Mouse (Mus musculus): Measurements from ENCODE around the gene Lama4.

Gene Lama4

DNA sequence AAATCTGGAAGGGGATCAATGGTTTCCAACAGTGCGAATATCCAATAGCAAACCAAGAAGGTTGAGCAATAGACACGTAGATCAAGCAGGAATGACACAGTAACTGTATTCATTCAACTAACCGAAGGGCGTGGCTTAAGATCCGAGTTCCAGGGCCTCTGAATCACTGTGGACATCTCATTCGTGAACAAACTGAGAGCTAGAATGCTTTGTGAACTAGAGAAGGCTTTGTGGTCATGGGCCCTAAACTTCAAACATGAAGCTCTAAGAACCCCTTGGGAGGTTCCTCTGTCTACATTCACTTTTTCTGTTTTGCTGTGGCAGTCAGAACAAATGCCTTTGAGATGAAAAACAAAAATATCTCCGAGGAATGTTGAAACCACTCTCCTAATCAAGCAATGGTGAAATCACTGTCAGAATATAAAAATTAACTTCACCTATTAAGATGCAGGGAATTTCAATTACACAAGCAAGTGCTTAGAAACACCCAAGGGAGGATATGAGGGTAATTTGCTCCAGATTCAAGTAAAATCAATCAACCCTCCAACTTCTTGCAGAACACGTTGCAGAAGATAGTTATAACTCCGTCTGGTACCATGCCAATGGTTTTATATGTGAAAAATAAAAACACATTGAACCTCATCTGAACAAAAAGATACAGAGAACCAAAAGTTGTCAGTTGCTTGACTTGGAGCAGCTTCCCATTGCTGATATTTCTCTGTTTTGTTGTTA, 29.6 kb downstream of the Lama4 start:
- DNase-seq (ENCODE audit: low spot score): no peak

DNA sequence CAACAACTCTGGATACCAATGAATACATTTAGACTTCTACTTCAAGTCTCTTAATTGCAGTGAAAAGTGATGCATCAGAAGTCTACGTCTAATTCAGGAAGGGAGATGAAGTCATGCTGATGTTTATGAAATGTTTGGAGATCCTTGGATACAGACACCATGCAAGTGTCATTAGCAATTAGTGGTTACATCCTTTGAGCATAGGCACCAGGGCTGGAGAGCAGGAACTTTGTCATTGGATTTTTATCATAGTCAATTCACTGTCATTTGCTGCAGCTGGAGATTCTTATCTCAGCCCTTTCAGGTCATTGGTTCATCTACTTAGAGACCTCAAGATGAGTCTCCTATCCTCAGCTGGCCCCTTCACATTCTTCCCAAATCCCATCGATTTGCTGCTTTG, 30.6 kb downstream of the Lama4 start:
- DNase-seq (ENCODE audit: low spot score): no peak

DNA sequence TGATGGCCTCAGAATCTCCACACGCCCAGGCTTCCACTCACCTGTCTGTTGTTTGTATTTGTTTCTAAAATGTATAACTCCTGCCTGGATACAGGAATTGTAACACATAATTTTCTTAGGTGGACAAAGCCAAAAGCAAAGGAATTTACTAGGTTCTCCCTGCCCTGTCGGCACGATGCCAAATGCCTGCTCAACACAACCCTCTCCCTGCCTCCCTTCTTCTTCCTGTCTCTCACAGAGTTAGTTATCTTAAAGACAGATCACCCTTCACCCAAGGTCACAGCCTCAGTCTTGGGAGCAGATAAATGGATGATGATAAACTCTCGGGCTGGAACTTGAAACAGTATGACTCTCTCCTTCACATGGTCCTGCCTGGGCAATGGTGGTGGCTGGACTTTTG, 35.6 kb downstream of the Lama4 start:
- no peak for DNase-seq (ENCODE audit: low spot score)

DNA sequence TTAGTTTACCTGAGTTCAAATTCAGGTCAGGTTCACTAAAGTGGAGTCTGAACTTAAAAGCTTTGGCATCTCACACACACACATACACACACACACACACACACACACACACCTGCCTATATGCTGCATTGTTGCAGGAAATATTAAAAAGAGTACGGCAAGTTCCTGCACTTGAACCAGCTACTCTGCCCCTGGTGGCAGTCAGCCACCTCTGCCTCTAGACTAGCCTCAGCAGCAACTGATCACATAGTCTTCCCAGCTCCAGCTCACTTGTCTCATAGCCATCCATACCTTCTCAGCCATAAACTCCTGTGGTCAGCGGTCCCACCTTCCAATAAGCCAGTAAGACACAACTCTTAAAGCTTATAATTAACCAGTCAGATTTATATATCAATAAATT, 37.2 kb downstream of the Lama4 start:
- no peak for DNase-seq (ENCODE audit: low spot score)

DNA sequence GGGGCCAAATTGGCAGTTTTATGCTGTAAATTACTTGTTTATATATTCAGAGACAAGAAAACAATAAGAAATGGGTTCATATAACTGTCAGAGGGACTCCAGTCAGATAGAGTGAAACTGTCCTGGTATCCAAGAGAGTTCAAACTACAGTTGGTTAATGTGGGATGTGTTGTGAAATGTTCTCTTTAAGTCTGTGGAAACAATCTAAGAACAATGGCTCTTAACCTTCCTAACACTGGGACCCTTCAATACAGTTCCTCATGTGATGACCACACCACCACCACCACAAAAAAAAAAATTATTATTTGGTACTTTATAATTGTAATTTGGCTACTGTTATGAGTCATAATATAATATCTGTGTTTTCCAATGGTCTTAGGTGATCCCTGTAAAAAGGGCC, 38.2 kb downstream of the Lama4 start:
- DNase-seq (ENCODE audit: low spot score): no peak

DNA sequence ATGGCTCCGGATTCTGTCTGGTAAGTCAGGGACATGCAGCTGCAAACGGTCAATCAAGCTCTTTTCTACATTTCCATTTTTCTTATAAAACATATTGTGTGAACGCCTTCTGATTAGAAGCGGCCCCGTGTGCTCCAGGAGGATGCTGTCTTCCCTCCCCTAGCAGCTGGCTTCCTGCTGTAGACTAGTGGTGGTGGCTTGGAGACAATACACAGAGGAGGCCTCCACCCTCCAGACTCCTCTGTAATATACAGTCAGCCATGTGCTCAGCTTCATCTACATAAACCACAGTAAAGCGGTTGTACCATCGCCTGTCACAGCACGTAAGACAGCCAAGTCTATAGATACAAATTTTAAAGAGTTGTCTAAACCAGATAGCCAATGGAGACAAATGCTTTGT, 40.2 kb downstream of the Lama4 start:
- no peak for DNase-seq (ENCODE audit: low spot score)

DNA sequence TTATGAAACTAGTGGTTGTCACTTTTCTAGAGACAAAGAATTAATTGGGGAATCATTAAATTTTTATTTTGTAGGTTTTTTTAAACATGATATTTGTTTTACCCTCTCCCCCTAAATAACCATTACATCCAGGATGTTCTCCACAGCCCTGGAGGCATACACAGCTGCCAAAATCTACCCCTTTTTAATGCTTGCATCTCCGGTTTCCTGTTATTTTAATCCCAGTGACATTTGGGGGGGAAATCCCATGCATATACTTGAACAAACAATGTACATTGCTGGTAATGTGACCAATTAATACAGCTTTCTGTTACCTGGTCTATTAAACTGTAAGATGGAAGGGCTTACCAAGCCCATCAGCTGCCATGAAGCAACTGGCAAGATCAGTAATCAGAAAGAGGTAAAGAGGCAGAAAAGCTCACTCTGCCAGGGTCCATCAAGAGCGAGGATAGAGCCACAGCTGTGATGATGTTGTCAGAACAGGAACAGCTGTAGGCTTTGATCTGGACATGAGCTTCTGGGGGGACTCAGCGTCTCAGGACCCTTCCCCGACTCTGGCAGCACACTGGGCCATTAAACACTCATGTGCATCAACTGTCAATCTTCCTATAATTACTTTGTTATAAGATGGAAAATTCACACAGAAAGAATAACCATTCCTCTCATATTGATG, 41.3 kb downstream of the Lama4 start:
- DNase-seq (ENCODE audit: low spot score): no peak

DNA sequence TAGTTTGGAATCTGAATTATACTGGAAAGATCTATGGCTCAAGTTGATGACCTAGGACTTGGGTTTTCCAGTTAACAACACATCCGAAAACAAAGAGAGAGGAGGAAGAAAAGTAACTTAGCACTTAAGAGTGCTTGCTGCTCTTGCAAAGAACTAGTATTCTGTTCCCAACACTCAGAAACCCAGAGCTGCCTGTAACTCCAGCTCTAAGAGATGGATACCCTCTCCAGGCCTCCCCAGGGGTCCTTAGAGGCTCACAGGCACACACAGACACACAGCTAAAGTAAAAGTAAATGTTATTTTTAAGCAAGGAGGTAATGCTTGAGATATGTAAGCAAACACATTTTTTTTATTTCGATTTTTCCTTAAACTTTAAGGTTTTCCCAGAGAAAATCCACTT, 49.5 kb downstream of the Lama4 start:
- no peak for DNase-seq (ENCODE audit: low spot score)

DNA sequence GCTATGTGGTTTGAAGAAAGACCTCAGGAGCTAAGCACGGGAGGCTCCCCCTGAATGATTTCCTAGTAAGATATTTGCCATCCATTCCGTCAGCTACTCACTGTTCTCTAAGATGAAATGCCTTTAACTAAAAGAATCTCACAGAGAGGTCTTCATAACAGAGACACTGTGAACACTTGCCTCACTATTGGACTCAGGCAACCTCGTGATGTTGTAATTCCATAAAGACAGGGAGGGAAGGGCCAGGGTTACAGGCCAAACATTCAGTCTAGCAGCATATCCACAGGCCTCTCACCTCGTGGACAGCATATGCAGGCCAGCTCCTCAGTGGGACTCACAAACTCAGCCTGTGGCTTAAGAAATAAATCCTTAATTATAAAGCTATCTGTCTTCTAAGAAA, 52.7 kb downstream of the Lama4 start:
- no peak for DNase-seq (ENCODE audit: low spot score)

DNA sequence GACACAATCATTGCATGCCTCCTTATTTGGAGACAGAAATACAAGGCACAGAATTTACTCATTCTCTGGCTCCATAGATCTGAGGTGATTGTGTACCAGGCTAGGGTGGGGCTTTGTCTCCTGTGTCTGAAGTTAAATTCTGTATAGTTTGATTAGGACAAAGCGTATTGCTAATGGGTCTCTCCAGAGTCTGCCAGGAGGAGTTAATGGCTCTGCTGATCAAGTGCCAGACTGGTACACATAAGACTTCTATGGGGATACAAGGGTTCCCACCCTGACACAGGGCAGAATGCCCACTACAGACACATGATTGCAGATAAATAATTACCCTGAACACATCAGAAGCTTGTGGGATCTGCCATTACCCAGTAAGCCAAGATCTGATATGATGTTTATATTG, 53.3 kb downstream of the Lama4 start:
- DNase-seq (ENCODE audit: low spot score): no peak

DNA sequence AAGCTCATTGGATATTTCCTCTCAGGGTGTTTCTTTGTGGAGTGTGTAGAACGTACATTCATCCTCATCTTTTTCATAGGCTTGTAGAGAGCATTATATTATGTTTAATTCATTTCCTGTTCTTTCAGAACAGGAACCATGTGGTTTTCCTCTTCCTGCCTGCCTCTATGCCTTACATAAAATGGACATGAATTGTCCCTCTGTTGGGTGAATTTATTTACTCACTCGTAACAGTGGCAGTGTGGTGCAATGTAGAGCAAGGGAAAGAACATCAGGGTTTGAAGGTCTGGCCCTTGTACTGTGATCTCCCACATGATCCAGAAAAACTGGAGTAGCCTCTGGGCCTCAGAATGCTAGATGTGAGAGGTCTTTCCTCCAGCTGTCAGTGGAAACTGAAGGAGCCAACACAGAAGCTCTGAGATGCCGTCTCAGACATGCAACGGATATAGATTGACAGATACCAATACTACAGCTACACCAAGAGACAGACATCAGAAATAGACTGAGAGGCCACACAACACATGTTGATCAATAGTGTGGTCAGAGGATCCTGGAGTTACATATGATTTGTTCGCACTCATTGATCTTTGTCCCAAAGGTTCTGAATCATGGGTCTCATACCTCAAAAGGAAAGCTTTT, 58.4 kb downstream of the Lama4 start:
- no peak for DNase-seq (ENCODE audit: low spot score)

DNA sequence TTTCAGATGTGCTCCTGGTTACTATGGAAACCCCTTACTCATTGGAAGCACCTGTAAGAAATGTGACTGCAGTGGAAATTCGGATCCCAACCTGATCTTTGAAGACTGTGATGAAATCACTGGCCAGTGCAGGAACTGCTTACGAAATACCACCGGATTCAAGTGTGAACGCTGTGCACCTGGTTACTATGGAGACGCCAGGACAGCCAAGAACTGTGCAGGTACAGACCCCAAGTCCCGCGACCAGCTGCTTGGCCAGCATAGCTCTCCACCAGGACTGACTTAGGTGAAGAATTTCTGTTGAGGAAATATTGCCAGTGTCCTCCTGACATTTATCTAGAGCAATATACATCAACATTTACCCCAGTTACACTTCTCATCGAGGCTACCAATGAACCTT, 61.2 kb downstream of the Lama4 start:
- DNase-seq (ENCODE audit: low spot score): no peak

DNA sequence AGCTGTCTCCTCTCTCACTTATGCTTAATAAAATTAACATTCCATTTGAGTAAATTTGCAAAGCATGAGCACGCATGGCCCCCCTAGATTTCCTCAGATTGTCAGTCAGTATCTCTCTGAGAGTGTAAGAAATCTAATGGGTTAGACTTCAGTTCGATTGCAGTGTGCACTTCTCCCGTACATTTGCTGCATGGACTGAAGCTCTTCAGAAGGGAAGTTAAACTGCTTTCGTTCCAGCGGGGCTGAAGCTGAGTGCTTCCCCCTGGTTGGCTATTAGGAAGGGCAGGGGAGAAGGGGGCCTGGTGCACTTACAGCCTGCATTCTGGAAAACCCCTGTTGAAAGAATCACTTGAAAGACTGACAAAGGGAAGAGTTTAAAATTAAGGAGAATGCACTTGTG, 61.7 kb downstream of the Lama4 start:
- DNase-seq (ENCODE audit: low spot score): no peak

DNA sequence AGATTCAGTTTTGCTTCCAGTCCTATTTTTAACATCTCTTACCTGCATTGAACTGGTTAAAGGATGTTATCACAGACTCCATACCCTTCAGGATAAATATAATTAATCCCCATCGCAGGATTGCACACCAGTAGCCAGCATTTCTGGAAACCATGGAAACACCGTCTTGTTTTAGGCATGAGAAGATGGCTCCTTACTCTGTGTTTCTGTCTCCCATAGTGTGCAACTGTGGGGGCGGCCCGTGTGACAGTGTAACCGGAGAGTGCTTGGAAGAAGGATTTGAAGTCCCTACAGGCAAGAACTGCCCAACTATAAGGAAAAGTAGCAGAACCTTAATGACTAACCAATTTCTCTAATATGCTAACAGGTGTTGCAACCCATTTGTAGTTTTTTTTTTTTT, 63.1 kb downstream of the Lama4 start:
- no peak for DNase-seq (ENCODE audit: low spot score)

DNA sequence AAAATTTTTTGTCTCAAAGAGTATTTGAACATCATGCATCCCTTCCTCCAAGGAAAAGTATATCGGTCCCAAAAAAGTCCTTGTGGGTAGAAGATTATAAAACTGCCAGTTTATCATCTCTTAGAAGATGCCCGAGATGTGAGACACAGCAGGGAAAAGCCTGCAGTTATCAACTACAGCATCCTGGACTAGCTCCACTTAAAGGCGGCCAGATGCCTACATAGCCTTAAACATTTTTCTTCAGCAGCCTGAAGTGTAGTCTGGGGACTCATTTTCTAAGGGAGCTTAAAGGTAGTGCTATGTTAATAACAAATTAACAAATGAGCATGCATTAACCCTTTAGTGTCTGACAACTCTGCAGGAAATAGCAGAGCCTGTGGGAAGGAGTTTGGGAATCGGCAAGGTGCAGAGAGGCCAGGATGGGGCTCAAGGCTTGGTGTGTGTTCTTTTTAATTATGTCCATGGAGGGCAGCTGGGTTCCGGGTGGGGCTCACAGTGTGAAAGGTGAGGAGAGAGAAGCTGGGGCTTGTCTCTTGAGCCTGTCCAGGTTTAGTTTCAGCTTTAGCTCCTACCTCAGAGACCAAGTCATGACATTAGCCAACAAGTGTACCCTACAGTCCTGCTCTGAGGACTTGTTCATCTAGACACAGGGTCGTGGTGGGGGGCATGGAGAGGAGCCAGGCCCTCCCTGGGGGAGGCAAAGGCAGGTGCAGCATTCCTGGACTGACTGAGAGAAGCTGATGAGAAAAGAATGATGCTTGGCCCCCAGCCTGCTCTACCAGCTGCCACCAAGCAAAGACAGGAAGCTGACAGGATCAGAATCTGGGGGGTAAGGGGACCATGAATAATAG, 64.2 kb downstream of the Lama4 start:
- DNase-seq (ENCODE audit: low spot score): no peak

DNA sequence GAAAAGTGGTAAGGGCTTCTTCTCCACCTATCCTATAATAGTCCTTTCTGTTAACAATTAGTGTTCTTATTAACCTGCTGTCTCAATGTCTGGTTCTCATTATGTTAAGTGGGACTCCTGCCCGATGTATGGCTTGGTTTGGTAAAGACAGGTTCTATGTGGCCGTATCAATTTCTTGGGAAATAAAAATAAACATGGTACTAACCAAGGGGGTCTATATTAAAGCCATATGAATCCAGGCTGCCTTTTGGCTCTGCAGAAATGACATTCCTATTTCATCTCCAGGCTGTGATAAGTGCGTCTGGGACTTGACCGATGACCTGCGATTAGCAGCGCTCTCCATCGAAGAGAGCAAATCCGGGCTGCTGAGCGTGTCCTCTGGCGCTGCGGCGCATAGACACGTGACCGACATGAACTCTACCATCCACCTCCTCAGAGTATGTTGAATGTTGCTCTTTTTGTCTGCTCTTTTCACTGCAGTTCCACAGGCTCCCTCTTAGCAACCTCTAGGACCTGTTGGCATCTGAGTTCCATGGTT, 64.9 kb downstream of the Lama4 start:
- DNase-seq (ENCODE audit: low spot score): no peak

DNA sequence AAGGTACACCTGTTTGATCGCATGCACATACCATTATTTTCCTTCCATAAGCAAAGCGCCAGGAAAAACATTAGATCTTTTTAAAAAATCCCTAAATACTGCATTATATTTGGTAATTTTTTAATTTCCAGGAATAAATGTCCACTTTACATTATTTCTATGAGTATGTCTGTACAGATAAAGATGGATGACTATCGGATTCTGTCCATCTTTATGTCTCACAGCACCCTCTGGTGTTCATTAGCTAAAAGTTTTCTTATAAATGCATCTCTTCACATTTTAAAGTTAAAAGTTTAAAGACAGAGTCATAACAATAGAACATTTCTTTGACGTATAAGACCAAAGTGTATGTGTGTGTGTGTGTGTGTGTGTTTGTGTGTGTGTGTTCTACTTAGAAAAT, 74.2 kb downstream of the Lama4 start:
- no peak for DNase-seq (ENCODE audit: low spot score)

DNA sequence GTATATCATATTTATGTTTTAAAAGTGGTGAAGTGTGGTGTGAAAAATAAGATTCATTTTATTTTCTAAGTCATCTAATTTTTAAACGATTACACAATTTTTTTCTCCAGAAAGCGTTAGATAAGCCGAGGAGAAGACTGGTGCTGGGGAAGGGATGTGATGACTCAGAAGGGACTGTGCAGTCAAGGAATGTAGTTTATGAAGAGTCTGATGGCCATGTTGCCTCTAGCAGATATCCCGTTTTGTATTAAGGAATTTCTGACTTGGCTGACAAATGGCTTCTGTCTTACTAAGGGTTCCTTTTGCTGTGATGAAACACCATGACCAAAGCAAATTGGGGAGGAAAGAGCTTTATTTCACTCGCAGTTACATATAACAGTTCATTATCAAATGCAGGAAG, 74.7 kb downstream of the Lama4 start:
- no peak for DNase-seq (ENCODE audit: low spot score)

DNA sequence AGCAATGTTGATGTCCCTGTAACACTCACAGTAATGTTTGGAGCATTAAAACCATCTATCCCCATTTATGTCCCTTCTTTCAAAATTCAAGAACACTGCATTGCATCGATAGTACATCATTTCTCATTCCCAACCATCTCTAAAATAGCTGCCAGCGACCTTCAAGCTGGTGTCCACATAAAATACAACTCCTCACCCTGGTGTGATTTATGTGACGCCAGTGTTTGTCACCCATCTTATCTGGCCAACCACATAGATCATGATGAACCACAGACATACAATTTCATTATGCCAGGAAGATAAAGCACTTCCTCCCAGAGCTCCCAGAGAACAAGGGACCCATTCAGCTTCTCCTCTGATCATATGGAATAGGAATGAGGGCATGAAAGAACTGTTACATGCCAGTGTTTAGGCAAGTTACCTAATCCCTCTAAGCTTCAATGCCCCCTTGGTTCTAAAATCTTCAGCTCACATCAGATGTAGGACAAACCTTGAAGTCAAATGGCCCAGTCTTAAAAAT, 79.2 kb downstream of the Lama4 start:
- DNase-seq (ENCODE audit: low spot score): no peak

DNA sequence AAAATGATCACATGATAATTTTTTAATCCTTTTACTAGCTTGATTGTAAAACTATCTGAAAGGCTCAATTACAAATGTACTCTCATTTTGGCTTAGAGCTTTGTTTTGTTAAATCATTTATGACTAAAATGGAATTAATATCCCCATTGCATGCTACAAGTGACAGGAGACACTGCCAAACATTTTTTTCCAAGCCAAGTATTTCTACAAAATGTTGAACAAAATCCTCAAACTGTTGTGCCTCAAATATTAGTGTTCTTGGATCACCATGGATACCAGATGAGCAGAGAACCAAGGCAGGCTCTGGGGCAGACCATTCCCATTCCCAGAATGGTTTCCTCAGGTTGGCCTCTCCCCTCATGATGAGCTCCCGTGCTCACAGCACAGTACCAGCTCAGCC, 79.8 kb downstream of the Lama4 start:
- no peak for DNase-seq (ENCODE audit: low spot score)

DNA sequence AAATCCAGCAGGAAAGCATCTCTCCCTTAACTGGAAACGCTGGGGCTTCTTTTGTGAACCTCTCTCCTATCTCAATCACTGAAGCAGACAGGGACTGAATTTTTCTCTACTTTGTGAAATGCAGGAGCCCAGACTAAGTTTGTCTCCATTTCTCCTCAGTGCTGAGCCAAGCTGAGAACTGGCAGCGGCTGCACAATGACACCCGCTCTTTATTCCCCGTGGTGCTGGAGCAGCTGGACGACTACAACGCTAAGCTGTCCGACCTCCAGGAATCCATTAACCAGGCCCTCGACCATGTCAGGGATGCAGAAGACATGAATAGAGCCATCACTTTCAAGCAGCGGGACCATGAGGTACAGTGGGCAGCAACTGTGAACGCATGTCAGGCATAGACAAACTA, 82.5 kb downstream of the Lama4 start:
- no peak for DNase-seq (ENCODE audit: low spot score)
